Comparison of ENCODE assay signal across 9 mouse cellular contexts in the genomic region with DNA sequence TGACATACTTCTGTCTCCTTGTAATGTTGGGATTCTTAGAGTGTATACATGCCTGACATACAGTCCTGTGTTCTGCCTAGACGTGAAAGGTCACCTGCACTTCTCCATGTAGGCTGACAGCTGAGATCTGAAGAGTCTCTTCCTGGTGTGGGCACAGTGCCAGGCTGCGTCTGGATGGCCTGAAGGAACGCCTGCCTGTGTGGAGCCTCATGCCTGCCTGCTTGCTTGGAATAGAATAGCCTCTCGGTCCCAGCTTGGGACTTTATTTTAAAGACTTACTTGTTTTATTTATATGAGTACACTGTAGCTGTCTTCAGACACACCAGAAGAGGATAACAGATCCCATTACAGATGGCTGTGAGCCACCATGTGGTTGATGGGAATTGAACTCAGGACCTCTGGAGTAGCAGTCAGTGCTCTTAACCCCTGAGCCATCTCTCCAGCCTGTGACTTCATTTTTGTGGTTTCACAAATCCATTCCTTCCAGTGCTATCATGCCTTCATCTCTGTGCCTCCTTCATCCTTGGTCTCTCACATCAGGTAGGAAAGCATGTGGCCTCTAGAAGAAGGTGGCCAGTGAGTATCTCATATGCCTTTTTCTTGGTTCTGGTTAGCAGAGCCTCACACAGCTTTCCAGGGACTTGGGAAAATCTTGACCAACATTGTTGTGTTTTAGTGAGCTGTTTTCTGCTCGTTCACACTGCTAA. TPM values are rescaled to one million over a fixed set of nuclear protein-coding genes. Genes with fewer than 3 reads are reported as not detected.
DNase-seq lines count a peak whose midpoint lies in the region; ATAC-seq lines count a peak whose summit lies in the region.
"Had no signal": no experiment of that assay in that cellular context is flagged by ENCODE, and none has a peak within 500 bp of the region (broad histone marks: within the 10 kb centered on the region; RNA-seq: fewer than 3 reads in every experiment).

No protein-coding gene starts in this region.

- WGBS in embryonic facial prominence, embryonic 13.5 days: 49% methylated on average over 5 of the region's 5 CpGs
- WGBS in embryonic facial prominence, embryonic 10.5 days: 83% methylated on average over 5 of the region's 5 CpGs
- WGBS in heart, embryonic 16.5 days: 16% methylated on average over 5 of the region's 5 CpGs

- H3K36me3 ChIP-seq in embryonic facial prominence, embryonic 13.5 days: peaks cover 7% of the 10 kb centered on the region; the same call in 1 of the 2 replicates
- peaks cover 8% of the 10 kb centered on the region for H3K36me3 ChIP-seq in embryonic facial prominence, embryonic 10.5 days (replicated peaks)
- no peaks in the 10 kb centered on the region for H3K36me3 ChIP-seq in heart, embryonic 16.5 days (ENCODE audit: control insufficient read depth, insufficient read depth)
- H3K36me3 ChIP-seq: embryonic facial prominence, embryonic 12.5 days had no signal

- no peaks in the 10 kb centered on the region for H3K9me3 ChIP-seq in embryonic facial prominence, embryonic 13.5 days
- no peaks in the 10 kb centered on the region for H3K9me3 ChIP-seq in embryonic facial prominence, embryonic 10.5 days
- H3K9me3 ChIP-seq in heart, embryonic 16.5 days (replicated peaks; ENCODE audit: control insufficient read depth, low read length): no peaks in the 10 kb centered on the region
- H3K9me3 ChIP-seq: embryonic facial prominence, embryonic 12.5 days had no signal

- no peak overlapping the region for H3K4me3 ChIP-seq in embryonic facial prominence, embryonic 13.5 days
- H3K4me3 ChIP-seq in embryonic facial prominence, embryonic 10.5 days: no peak overlapping the region
- H3K4me3 ChIP-seq in heart, embryonic 16.5 days (ENCODE audit: low read length): no peak overlapping the region
- H3K4me3 ChIP-seq: embryonic facial prominence, embryonic 12.5 days had no signal

- no peak overlapping the region for H3K9ac ChIP-seq in embryonic facial prominence, embryonic 13.5 days
- H3K9ac ChIP-seq in heart, embryonic 16.5 days (ENCODE audit: low read length): peak overlapping the region; percentile 46
- H3K9ac ChIP-seq: embryonic facial prominence, embryonic 12.5 days had no signal

- no peak for DNase-seq in embryonic facial prominence, embryonic 10.5 days (ENCODE audit: low spot score)
- peak; percentile 47 for DNase-seq in right cerebral cortex, postnatal 4 days
- DNase-seq in right cerebral cortex, adult 18-20 months: no peak
- DNase-seq in lung, postnatal 4 days: peak; percentile 57 to 74
- no peak for DNase-seq in embryo, embryonic 10.5 days (ENCODE audit: low spot score)

- H3K4me2 ChIP-seq in embryonic facial prominence, embryonic 13.5 days: no peak overlapping the region
- peak overlapping the region; percentile 27; the same call in 1 of the 2 replicates for H3K4me2 ChIP-seq in heart, embryonic 16.5 days (ENCODE audit: low read depth, low read length)
- H3K4me2 ChIP-seq: embryonic facial prominence, embryonic 12.5 days had no signal

- H3K27me3 ChIP-seq in embryonic facial prominence, embryonic 13.5 days: no peaks in the 10 kb centered on the region
- H3K27me3 ChIP-seq in embryonic facial prominence, embryonic 10.5 days (replicated peaks; ENCODE audit: low read depth, poor library complexity, severe bottlenecking): no peaks in the 10 kb centered on the region
- no peaks in the 10 kb centered on the region for H3K27me3 ChIP-seq in heart, embryonic 16.5 days (ENCODE audit: control insufficient read depth, insufficient read depth, low read length)
- H3K27me3 ChIP-seq: embryonic facial prominence, embryonic 12.5 days had no signal

- H3K4me1 ChIP-seq in embryonic facial prominence, embryonic 13.5 days: peaks cover 26% of the 10 kb centered on the region
- H3K4me1 ChIP-seq in embryonic facial prominence, embryonic 10.5 days: peaks cover 33% of the 10 kb centered on the region
- H3K4me1 ChIP-seq in heart, embryonic 16.5 days (ENCODE audit: control insufficient read depth, insufficient read depth, low read length): peaks cover 50% of the 10 kb centered on the region

- peak overlapping the region; percentile 29; the same call in 1 of the 2 replicates for H3K27ac ChIP-seq in embryonic facial prominence, embryonic 13.5 days
- H3K27ac ChIP-seq in embryonic facial prominence, embryonic 10.5 days (replicated peaks): no peak overlapping the region
- peak overlapping the region; percentile 78 for H3K27ac ChIP-seq in heart, embryonic 16.5 days (ENCODE audit: low read length)
- H3K27ac ChIP-seq: embryonic facial prominence, embryonic 12.5 days had no signal

- ATAC-seq in embryonic facial prominence, embryonic 13.5 days (ENCODE audit: insufficient number of reproducible peaks, insufficient read depth, low FRiP score, low TSS enrichment, low read depth): no peak
- ATAC-seq in heart, embryonic 16.5 days (replicated peaks; ENCODE audit: extremely low read depth, insufficient read depth, low FRiP score): 0 out of 2 replicates have a peak, but pooled peaks have one; percentile 16
- ATAC-seq in monocyte, adult 5-6 weeks (replicated peaks; ENCODE audit: insufficient number of reproducible peaks, low FRiP score, low TSS enrichment, poor library complexity, severe bottlenecking): no peak

RNA-seq across cellular contexts. Expression of a gene that starts 26.4 kb away (rescaled TPM):
- polyA plus RNA-seq in embryonic facial prominence, embryonic 13.5 days (2015; fragmentation: Nextera tagmentation; extraction: Ambion mirVana): 54.1 and 66.3 TPM in 2 replicates
- polyA plus RNA-seq in embryonic facial prominence, embryonic 10.5 days (2016; fragmentation: Nextera tagmentation; extraction: Ambion mirVana): 66.2 and 71.7 TPM in 2 replicates
- 44.7 and 50.8 TPM in 2 replicates for polyA plus RNA-seq in heart, embryonic 16.5 days (2015; fragmentation: Nextera tagmentation; extraction: Ambion mirVana)
- total RNA-seq in monocyte, adult 5-6 weeks (2017): 199 to 318 TPM (median 242 TPM) in 3 replicates

RNA-seq across cellular contexts. Expression of a gene that starts 52.2 kb away (rescaled TPM):
- polyA plus RNA-seq in embryonic facial prominence, embryonic 13.5 days (2015; fragmentation: Nextera tagmentation; extraction: Ambion mirVana): 7.0 and 7.7 TPM in 2 replicates
- 0.47 and 0.95 TPM in 2 replicates for polyA plus RNA-seq in embryonic facial prominence, embryonic 10.5 days (2016; fragmentation: Nextera tagmentation; extraction: Ambion mirVana)
- 0.84 and 0.99 TPM in 2 replicates for polyA plus RNA-seq in heart, embryonic 16.5 days (2015; fragmentation: Nextera tagmentation; extraction: Ambion mirVana)
- 0.21 to 0.58 TPM in 2 of 3 replicates, not detected in the other for total RNA-seq in monocyte, adult 5-6 weeks (2017)

Comparison
In these comparisons a context has a peak if more than half of its experiments do, and no peak if none do; other contexts are left out.
1. DNase-seq: peak in right cerebral cortex, postnatal 4 days (single experiment) and lung, postnatal 4 days (2 of 2); none in embryonic facial prominence, embryonic 10.5 days (single experiment), right cerebral cortex, adult 18-20 months (single experiment) and embryo, embryonic 10.5 days (single experiment).